Mouse (Mus musculus) frontal cortex, adult 2 months (tissue): ENCODE measurements around the gene Atad3a. TPM values are rescaled to one million over a fixed set of nuclear protein-coding genes. Genes with fewer than 3 reads are reported as not detected.
A peak's percentile ranks its signal among the peaks of the same experiment; 100 is the strongest.

Experiments used
- DNase-seq, 2 experiments: peaks; one replicate each; pipeline ENCODE4 v3.0.0; 2022; ENCODE audit warnings: low spot score in 1 of 2; ENCODE audit errors: extremely low spot score in 1 of 2
- polyA plus RNA-seq: library from polyadenylated mRNA; depleted of rRNA; stranded (reverse); fragments of >200 nt; gene quantifications from 2 replicates; pipeline ENCODE4 v1.2.3, GENCODE M21; 2012

Gene Atad3a
- polyA plus RNA-seq, 1 experiment = 95.8 TPM

- DNase-seq = no peak
These were observed 15.0 kb upstream of the Atad3a start for GRCm38 (mm10) chr4:155775855-155776254.

GRCm38 (mm10) chr4:155774971-155775740 is 14.3 kb upstream of the Atad3a start:
- peak; percentile 34 to 47 for DNase-seq

GRCm38 (mm10) chr4:155774280-155774754 is 13.4 kb upstream of the Atad3a start, which contains the start of gene Vwa1:
Gene Vwa1, minus strand, starts transcription at chr4:155774698.
- DNase-seq = peak; percentile 75 to 91

GRCm38 (mm10) chr4:155773335-155774078 is 12.6 kb upstream of the Atad3a start:
- no peak for DNase-seq

GRCm38 (mm10) chr4:155772786-155773185 is 11.9 kb upstream of the Atad3a start:
- no peak for DNase-seq

- no peak for DNase-seq
These were observed 10.8 kb upstream of the Atad3a start for GRCm38 (mm10) chr4:155771706-155772105.

GRCm38 (mm10) chr4:155770626-155771025 is 9.7 kb upstream of the Atad3a start:
- no peak for DNase-seq

GRCm38 (mm10) chr4:155769880-155770512 is 9.1 kb upstream of the Atad3a start:
- DNase-seq = peak in 1 of 2 experiments; percentile 94

- DNase-seq = no peak
These were observed 8.6 kb upstream of the Atad3a start for GRCm38 (mm10) chr4:155769496-155769879.

- no peak for DNase-seq
These were observed 1.5 kb upstream of the Atad3a start for GRCm38 (mm10) chr4:155762357-155762756.

- DNase-seq = no peak
These were observed 635 bp upstream of the Atad3a start for GRCm38 (mm10) chr4:155761356-155762099.

GRCm38 (mm10) chr4:155759862-155760612 is 856 bp downstream of the Atad3a start:
- DNase-seq = no peak

GRCm38 (mm10) chr4:155757011-155757410 is 3.9 kb downstream of the Atad3a start:
- DNase-seq = no peak

GRCm38 (mm10) chr4:155746575-155747490 is 14.1 kb downstream of the Atad3a start:
- no peak for DNase-seq

- DNase-seq = no peak
These were observed 14.8 kb downstream of the Atad3a start for GRCm38 (mm10) chr4:155746036-155746548.

- no peak for DNase-seq
These were observed 15.8 kb downstream of the Atad3a start for GRCm38 (mm10) chr4:155745136-155745535.

- no peak for DNase-seq
These were observed 16.4 kb downstream of the Atad3a start for GRCm38 (mm10) chr4:155744474-155744873.

- DNase-seq = no peak
These were observed 18.2 kb downstream of the Atad3a start for GRCm38 (mm10) chr4:155742684-155743083.
